Mouse (Mus musculus): Measurements from ENCODE around the gene Rab40c.

Rab40c gene

DNA sequence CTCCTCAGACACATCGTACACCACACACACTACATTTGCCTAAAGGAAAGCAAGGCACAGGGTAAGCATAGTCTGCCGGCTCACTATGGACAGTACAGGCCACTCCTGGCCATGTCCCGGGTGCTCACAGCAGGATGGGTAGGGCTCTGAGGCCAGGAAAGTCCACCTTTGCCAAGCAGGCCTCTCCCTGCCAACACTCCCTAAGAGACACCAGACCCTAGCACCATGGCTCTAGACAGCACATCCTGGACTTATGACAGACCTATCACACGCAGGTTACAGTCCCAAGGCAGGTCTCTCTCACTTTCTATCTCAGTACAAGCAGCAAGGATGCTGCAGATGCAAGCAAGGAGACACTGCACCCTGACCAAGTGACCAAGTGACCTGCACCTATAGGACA, 76.4 kb downstream of the Rab40c start:
- DNase-seq (ENCODE audit: low read depth) = no peak

DNA sequence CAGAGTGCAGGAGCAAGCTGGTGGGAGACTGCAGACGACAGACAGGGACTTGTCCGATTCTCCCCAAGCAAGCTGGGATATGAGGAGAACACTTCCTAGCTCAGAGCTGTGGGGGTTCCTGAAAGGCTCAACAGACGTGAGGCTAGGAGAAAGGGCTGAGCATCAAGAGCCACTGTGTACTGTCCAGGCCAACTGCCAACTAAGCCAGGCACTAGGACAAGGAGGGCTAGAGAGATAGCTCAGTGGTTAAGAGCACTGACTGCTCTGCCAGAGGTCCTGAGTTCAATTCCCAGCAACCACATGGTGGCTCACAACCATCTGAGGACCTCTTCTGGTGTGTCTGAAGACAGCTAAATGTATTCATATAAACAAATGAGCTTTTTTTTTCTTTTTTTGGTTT, 77.0 kb downstream of the Rab40c start:
- no peak for DNase-seq (ENCODE audit: low read depth)

GRCm38 (mm10) chr17:25841117-25841880, 78.2 kb downstream of the Rab40c start, which contains the start of gene Gm20683:
Gene Gm20683 (minus strand): TSS chr17:25841763.
- DNase-seq (ENCODE audit: low read depth) = no peak

DNA sequence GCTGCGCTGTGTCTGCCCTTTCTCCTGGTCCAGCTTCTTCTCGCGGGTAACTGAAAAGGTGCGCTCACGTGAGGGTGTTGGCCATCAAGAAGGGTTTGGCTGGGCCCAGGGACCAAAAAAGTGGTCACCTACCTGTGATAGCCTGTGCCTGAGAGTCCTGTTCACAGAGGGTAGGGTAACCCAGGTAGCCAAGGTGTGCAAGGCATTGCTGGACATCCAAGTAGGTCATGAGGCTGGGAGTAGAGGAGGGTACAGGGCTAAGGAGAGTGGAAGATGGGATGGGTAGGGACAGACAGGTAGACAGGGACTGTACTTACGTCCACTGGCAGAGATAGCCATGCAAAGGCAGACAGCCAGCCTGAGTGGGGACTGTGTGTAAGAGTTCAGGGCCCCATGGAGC, 79.0 kb downstream of the Rab40c start:
- no peak for DNase-seq (ENCODE audit: low read depth)

DNA sequence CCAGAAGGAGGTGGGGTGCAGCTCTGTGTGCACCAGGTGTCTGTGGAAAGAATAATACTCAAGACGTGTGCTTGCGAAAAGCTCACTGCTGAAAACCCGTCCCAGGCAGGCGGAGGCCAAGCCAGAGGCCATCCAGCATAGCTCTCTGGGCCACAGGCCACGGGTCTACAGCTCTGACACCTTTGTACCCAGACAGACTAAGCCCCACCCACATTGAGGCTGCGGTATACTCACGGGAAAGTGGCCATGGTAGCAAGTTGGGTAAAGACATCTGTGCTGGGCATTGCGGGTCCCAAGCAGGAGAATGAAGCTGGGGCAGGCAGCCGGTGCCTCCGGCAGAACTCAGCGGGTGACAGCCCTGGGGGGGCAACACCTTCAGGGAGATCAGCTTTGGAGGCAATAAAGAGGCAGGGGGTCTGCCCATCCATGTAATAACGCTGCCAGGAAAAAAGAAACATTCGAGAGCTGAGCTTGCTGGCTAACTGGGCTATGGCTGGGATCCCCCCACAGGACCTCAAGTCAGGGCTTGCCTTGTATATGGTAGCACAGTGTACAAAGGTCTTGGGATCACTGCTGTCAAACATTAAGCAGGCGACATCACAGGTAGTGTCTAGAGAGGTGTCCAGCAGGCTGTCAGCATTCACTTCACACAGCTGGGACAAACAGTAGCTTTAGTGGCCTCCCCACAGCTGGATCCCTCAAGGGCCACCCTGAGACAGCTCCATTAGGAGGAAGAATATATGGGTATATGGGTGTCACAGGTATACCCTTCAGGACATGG, 79.9 kb downstream of the Rab40c start:
- DNase-seq (ENCODE audit: low read depth) = no peak

DNA sequence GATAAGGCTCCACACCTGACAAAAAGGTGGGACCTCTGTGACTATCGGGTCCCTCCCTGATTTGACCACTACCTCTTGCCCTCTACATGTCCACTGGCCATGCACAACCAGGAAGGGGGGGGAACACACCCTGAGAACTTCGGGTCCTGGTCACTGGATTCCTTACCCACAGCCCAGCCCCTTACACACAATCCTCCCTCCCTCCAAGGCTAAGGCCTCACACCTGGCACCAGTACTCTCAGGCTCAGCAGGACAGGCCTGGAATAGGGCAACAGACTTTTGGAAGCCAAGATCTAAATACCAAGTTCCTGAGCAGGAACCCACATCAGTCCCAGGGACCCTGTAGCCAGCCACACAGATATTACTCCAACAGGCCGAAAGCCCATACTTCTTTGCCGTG, 80.6 kb downstream of the Rab40c start:
- no peak for DNase-seq (ENCODE audit: low read depth)

DNA sequence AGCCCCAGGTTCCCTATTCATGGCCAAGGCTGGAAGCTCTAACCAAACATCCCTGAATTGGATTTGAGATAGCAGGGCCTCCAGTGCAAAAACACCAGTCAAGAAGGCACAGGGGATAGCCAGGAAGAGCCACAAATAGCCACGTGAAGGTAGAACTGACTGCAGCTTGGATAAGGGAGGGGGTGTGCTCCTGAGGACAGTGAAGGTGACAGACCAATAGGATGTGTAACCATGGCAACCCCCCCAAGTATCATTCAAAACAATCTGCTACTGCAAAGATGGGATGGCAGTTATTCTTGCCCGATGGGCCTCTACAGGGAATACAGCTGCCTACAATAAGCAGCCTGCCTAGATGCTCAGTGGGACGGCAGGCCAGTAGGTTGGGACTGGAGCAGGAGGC, 82.0 kb downstream of the Rab40c start:
- no peak for DNase-seq (ENCODE audit: low read depth)

DNA sequence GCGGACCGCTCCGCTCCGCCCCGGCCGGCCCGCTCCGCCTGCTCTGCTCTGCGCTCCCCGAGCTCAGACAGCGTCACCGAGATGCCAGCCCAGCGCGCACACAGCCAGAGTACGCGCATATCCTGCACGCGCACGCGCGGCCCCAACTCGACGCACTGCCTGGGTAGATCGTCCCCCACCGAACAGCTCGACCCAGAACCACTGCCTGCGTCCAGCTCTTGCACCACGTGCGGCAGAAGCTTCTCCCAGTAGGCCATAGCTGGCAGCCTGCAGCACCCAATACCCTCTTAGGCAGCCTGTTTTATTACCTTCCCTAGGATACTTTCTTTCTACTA, 82.5 kb downstream of the Rab40c start, which contains the start of gene Rhbdl1:
TSS of gene Rhbdl1 (minus strand) at position 220 of the 335 bp plus-strand sequence.
- no peak for DNase-seq (ENCODE audit: low read depth)

- no peak for DNase-seq (ENCODE audit: low read depth)
Observed at GRCm38 (mm10) chr17:25836397-25837075, 83.0 kb downstream of the Rab40c start.

GRCm38 (mm10) chr17:25835816-25836215, 83.7 kb downstream of the Rab40c start:
- no peak for DNase-seq (ENCODE audit: low read depth)

GRCm38 (mm10) chr17:25835301-25835700, 84.2 kb downstream of the Rab40c start:
- no peak for DNase-seq (ENCODE audit: low read depth)

- no peak for DNase-seq (ENCODE audit: low read depth)
Observed at GRCm38 (mm10) chr17:25834595-25835222, 84.8 kb downstream of the Rab40c start.

DNA sequence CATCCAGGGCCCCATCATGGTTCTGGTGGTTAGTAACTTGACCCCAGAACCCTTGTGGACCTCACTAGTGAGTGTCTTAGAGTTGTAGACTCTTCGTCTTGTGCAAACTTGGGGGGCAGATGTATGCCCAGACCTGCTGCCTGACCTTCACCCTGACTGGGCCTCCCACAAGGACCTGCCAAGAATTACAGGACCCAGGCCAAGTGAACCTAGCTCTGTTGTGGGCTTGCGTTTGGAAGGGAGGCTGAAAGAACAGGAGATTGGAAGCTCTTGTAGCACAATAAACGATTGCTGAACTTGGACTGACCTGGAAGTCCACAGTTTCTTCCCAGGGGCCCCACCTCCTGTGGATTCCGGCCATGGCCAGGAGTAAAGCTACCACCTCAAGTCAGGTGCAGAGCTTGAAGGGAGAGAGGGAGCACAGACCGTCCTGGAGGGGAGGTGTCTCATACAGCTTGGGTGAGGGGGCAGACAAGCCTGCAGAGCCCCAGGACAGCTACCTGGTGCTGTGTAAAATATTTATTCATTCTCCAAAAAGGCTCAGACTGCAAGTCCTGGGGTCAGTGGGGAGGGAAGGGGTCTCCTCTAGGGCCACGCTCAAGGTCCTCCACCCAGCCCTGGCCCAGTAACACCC, 85.4 kb downstream of the Rab40c start:
- DNase-seq (ENCODE audit: low read depth) = no peak

GRCm38 (mm10) chr17:25833291-25833663, 86.2 kb downstream of the Rab40c start, which contains the start of gene Stub1:
Gene Stub1 (minus strand): TSS chr17:25833404.
- no peak for DNase-seq (ENCODE audit: low read depth)

GRCm38 (mm10) chr17:25832436-25833290, 86.9 kb downstream of the Rab40c start:
- peak; percentile 98 for DNase-seq (ENCODE audit: low read depth)

All from c-Kit-positive CD71-positive TER-119-negative erythroid progenitor cells, embryonic 14.5 days (primary cell).